Mouse (Mus musculus): Measurements from ENCODE around the gene Pet100. TPM values are rescaled to one million over a fixed set of nuclear protein-coding genes. Genes with fewer than 3 reads are reported as not detected.

Pet100 gene
- total and polyA plus RNA-seq, 2 experiments from 2014 or later: 14.4 to 121 TPM

GRCm38 (mm10) chr8:3647561-3647960 is 26.2 kb downstream of the Pet100 start:
- Histone ChIP-seq H3K4me2 (ENCODE audit: low read depth, low read length) (no peak overlapping the region), H3K4me1 (ENCODE audit: control insufficient read depth, insufficient read depth) (no peaks in the 10 kb centered on the region), H3K4me3 (ENCODE audit: low read depth, low read length) (no peak overlapping the region), H3K27ac (ENCODE audit: low read depth) (no peak overlapping the region), H3K9ac (replicated peaks; ENCODE audit: low read depth, low read length) (no peak overlapping the region), H3K27me3 (ENCODE audit: control insufficient read depth, insufficient read depth, low read length) (no peaks in the 10 kb centered on the region), H3K9me3 (replicated peaks; ENCODE audit: control insufficient read depth, low read length) (no peaks in the 10 kb centered on the region), H3K36me3 (replicated peaks; ENCODE audit: control insufficient read depth, insufficient read depth, low read length) (no peaks in the 10 kb centered on the region)
- DNase-seq (ENCODE audit: low spot score) (no peak), ATAC-seq (ENCODE audit: insufficient read depth, low read depth) (no peak)
- WGBS: 66% methylated on average over 4 of the region's 4 CpGs
- no peak for TF ChIP-seq CTCF (IDR thresholded peaks at IDR 0.05; ENCODE audit: low read depth)
- no peak for TF ChIP-seq EP300 (IDR thresholded peaks at IDR 0.05; ENCODE audit: low read depth)

DNA sequence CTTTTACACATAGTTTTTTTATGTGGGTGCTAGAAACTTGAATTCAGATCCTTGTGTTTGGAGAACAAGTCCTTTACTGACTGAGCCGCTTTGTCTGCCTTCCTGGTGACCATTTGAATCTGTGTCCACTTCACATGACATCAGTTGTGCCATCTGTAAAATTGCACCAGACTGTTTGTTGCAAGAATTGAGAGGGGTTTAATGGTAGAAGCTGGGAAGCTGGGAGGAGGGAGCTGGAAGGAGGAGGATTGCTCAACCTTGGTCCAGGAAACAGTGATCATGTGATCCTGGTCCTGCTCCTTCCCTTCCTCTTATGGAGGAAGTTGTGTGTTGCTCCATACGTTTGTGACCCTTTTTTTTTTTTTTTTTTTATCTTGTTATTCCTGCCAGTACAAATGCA is 26.9 kb downstream of the Pet100 start:
- H3K4me2 ChIP-seq (ENCODE audit: low read depth, low read length): no peak overlapping the region
- no peaks in the 10 kb centered on the region for H3K9me3 ChIP-seq (replicated peaks; ENCODE audit: control insufficient read depth, low read length)
- no peak for TF ChIP-seq EP300 (IDR thresholded peaks at IDR 0.05; ENCODE audit: low read depth)
- TF ChIP-seq CTCF (IDR thresholded peaks at IDR 0.05; ENCODE audit: low read depth): no peak
- no peak overlapping the region for H3K4me3 ChIP-seq (ENCODE audit: low read depth, low read length)
- no peaks in the 10 kb centered on the region for H3K36me3 ChIP-seq (replicated peaks; ENCODE audit: control insufficient read depth, insufficient read depth, low read length)
- no peak for DNase-seq (ENCODE audit: low spot score)
- H3K4me1 ChIP-seq (ENCODE audit: control insufficient read depth, insufficient read depth): no peaks in the 10 kb centered on the region
- H3K9ac ChIP-seq (replicated peaks; ENCODE audit: low read depth, low read length): no peak overlapping the region
- H3K27ac ChIP-seq (ENCODE audit: low read depth): no peak overlapping the region
- ATAC-seq (ENCODE audit: insufficient read depth, low read depth): no peak
- no peaks in the 10 kb centered on the region for H3K27me3 ChIP-seq (ENCODE audit: control insufficient read depth, insufficient read depth, low read length)
- WGBS: 51% methylated on average over 2 of the region's 2 CpGs

GRCm38 (mm10) chr8:3648990-3649389 is 27.6 kb downstream of the Pet100 start:
- WGBS: 53% methylated on average over 1 of the region's 1 CpGs
- ATAC-seq (ENCODE audit: insufficient read depth, low read depth): no peak
- Histone ChIP-seq H3K4me2 (ENCODE audit: low read depth, low read length) (no peak overlapping the region), H3K4me3 (ENCODE audit: low read depth, low read length) (no peak overlapping the region), H3K27ac (ENCODE audit: low read depth) (no peak overlapping the region), H3K4me1 (ENCODE audit: control insufficient read depth, insufficient read depth) (no peaks in the 10 kb centered on the region), H3K36me3 (replicated peaks; ENCODE audit: control insufficient read depth, insufficient read depth, low read length) (no peaks in the 10 kb centered on the region), H3K9ac (replicated peaks; ENCODE audit: low read depth, low read length) (no peak overlapping the region), H3K27me3 (ENCODE audit: control insufficient read depth, insufficient read depth, low read length) (no peaks in the 10 kb centered on the region), H3K9me3 (replicated peaks; ENCODE audit: control insufficient read depth, low read length) (no peaks in the 10 kb centered on the region)
- DNase-seq (ENCODE audit: low spot score): no peak
- TF ChIP-seq CTCF (IDR thresholded peaks at IDR 0.05; ENCODE audit: low read depth) (no peak), EP300 (IDR thresholded peaks at IDR 0.05; ENCODE audit: low read depth) (no peak)

- no peak overlapping the region for H3K27ac ChIP-seq (ENCODE audit: low read depth)
- DNase-seq (ENCODE audit: low spot score): no peak
- no peaks in the 10 kb centered on the region for H3K9me3 ChIP-seq (replicated peaks; ENCODE audit: control insufficient read depth, low read length)
- WGBS: 47% methylated on average over 3 of the region's 3 CpGs
- H3K4me3 ChIP-seq (ENCODE audit: low read depth, low read length): no peak overlapping the region
- no peaks in the 10 kb centered on the region for H3K4me1 ChIP-seq (ENCODE audit: control insufficient read depth, insufficient read depth)
- H3K9ac ChIP-seq (replicated peaks; ENCODE audit: low read depth, low read length): no peak overlapping the region
- H3K4me2 ChIP-seq (ENCODE audit: low read depth, low read length): no peak overlapping the region
- no peak for ATAC-seq (ENCODE audit: insufficient read depth, low read depth)
- H3K27me3 ChIP-seq (ENCODE audit: control insufficient read depth, insufficient read depth, low read length): no peaks in the 10 kb centered on the region
- no peak for TF ChIP-seq EP300 (IDR thresholded peaks at IDR 0.05; ENCODE audit: low read depth)
- no peak for TF ChIP-seq CTCF (IDR thresholded peaks at IDR 0.05; ENCODE audit: low read depth)
- H3K36me3 ChIP-seq (replicated peaks; ENCODE audit: control insufficient read depth, insufficient read depth, low read length): no peaks in the 10 kb centered on the region
Measured at GRCm38 (mm10) chr8:3652845-3653244, 31.5 kb downstream of the Pet100 start.

DNA sequence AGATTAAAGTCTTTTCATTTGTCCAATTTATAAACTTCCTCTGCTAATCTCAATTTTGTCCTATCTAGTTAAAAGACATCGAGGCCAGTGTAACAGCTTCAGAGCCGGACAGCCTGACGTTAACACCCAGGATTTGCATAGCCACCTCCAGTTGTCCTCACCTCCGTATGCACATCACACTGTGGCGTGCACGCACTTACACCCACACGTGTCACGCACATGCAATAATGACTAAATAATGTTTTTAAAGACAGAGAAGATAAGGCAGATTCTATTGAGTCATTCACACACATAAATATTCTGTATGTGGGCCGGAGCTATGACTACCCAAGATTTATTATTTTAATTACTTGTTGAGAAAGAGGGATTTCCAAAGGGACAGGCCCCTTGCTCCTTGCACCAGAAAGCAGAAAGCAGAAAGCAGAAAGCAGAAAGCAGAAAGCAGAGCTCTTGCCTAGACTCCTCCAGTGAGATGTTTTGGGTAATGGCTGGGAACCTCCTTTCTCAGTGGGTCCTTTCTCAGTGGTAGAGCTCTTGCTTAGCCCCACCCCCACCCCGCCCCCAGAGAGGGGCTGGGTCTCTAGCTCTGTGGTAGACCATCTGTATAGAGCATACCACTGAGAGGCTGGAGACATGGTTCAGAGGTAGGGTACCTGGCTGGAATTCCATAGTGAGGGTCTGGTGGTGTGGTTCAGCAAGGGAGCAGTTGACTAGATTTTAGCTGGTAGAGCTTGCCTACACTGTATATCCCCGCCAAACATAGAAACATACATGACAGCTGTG is 33.6 kb downstream of the Pet100 start:
- Histone ChIP-seq H3K4me1 (ENCODE audit: control insufficient read depth, insufficient read depth) (no peaks in the 10 kb centered on the region), H3K36me3 (replicated peaks; ENCODE audit: control insufficient read depth, insufficient read depth, low read length) (no peaks in the 10 kb centered on the region), H3K4me3 (ENCODE audit: low read depth, low read length) (no peak overlapping the region), H3K9me3 (replicated peaks; ENCODE audit: control insufficient read depth, low read length) (no peaks in the 10 kb centered on the region), H3K27me3 (ENCODE audit: control insufficient read depth, insufficient read depth, low read length) (no peaks in the 10 kb centered on the region), H3K9ac (replicated peaks; ENCODE audit: low read depth, low read length) (no peak overlapping the region), H3K4me2 (ENCODE audit: low read depth, low read length) (no peak overlapping the region), H3K27ac (ENCODE audit: low read depth) (no peak overlapping the region)
- no peak for ATAC-seq (ENCODE audit: insufficient read depth, low read depth)
- 68% methylated on average over 11 of the region's 11 CpGs for WGBS
- DNase-seq (ENCODE audit: low spot score): no peak
- no peak for TF ChIP-seq CTCF (IDR thresholded peaks at IDR 0.05; ENCODE audit: low read depth)
- TF ChIP-seq EP300 (IDR thresholded peaks at IDR 0.05; ENCODE audit: low read depth): no peak

DNA sequence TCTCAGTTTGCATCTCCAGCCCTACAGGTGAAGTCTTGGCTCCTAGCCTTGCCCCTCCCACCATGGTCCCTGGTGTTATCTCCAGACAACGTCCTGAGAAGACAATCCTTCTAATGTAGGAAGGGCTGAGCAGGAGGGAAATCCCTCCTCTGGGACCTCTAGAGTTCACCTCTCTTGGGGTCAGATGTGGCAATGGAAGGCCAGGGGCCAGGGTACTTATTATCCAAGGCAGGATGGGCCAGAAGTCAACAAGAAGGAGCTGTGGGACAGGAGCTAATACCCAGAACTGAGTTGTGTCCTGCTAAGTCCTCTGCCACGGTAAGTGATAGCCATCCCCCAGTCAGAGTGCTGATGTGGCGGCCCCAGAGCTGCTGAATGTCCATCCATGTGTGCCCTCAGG is 34.2 kb downstream of the Pet100 start, which contains the start of gene Retn:
Gene Retn (plus strand): TSS at position 245 of the 400 bp plus-strand sequence.
- Histone ChIP-seq H3K36me3 (replicated peaks; ENCODE audit: control insufficient read depth, insufficient read depth, low read length) (no peaks in the 10 kb centered on the region), H3K4me2 (ENCODE audit: low read depth, low read length) (no peak within 1 kb of the TSS)
- TF ChIP-seq EP300 (IDR thresholded peaks at IDR 0.05; ENCODE audit: low read depth) (no peak), CTCF (IDR thresholded peaks at IDR 0.05; ENCODE audit: low read depth) (no peak)

More for the DNA sequence above, 34.2 kb downstream of the Pet100 start, which contains the start of gene Retn:
- Histone ChIP-seq H3K27ac (ENCODE audit: low read depth) (no peak within 1 kb of the TSS), H3K4me3 (ENCODE audit: low read depth, low read length) (no peak within 1 kb of the TSS), H3K27me3 (ENCODE audit: control insufficient read depth, insufficient read depth, low read length) (no peaks in the 10 kb centered on the region), H3K9ac (replicated peaks; ENCODE audit: low read depth, low read length) (no peak within 1 kb of the TSS), H3K9me3 (replicated peaks; ENCODE audit: control insufficient read depth, low read length) (no peaks in the 10 kb centered on the region), H3K4me1 (ENCODE audit: control insufficient read depth, insufficient read depth) (no peaks in the 10 kb centered on the region)
- 51% methylated on average over 3 of the region's 3 CpGs for WGBS
- ATAC-seq (ENCODE audit: insufficient read depth, low read depth): no peak
- no peak for DNase-seq (ENCODE audit: low spot score)
